Mouse (Mus musculus): ENCODE measurements at regions not wholly inside any gene's neighbourhood (a gene's known extent, or its start where the extent isn't known, plus 50 kb on each side); places are given as distances from the start of the nearest gene placed in this dataset.

DNA sequence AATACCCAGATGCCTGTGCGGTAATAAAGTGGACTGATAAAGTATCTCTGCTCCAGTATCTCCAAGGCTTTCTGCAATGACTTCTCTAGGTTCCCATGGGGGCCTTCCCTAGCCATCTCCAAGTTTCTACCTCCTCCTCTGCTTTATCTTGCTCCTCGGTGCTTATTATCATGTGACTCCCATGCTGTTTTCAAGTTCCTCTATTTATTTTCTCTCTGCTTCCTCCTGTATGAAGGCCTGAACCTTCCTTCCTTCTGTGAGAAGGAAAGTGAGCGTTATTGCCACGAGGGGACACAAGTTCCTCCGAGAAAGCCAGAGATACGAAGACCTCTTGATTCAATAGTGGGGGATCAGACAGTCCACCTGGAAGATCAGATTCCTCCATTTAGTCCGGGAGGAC is 77.4 kb upstream of the Pkdcc start:
- H3K27ac ChIP-seq (replicated peaks): no peak overlapping the region
- TF ChIP-seq EP300 (optimal IDR thresholded peaks at IDR 0.05) (no peak), CTCF (IDR thresholded peaks at IDR 0.05; ENCODE audit: low read depth) (no peak)
- no peaks in the 10 kb centered on the region for H3K4me1 ChIP-seq (replicated peaks; ENCODE audit: control insufficient read depth, insufficient read depth)
- H3K27me3 ChIP-seq (ENCODE audit: control insufficient read depth, insufficient read depth, low read length): no peaks in the 10 kb centered on the region
- no peak overlapping the region for H3K9ac ChIP-seq (ENCODE audit: low read length)
- no peak overlapping the region for H3K4me2 ChIP-seq (replicated peaks; ENCODE audit: low read depth)
- DNase-seq (ENCODE audit: low spot score) (no peak), ATAC-seq (ENCODE audit: low FRiP score, low TSS enrichment) (no peak)
- no peaks in the 10 kb centered on the region for H3K36me3 ChIP-seq (ENCODE audit: control insufficient read depth, insufficient read depth, low read length)
- no peak overlapping the region for H3K4me3 ChIP-seq (ENCODE audit: low read depth, low read length)
- H3K9me3 ChIP-seq (ENCODE audit: control insufficient read depth, low read length): no peaks in the 10 kb centered on the region
- whole genome bisulfite sequencing: 70% methylated on average over 7 of the region's 7 CpGs

- no peak overlapping the region for H3K4me3 ChIP-seq (ENCODE audit: low read depth, low read length)
- TF ChIP-seq CTCF (IDR thresholded peaks at IDR 0.05; ENCODE audit: low read depth) (no peak), EP300 (optimal IDR thresholded peaks at IDR 0.05) (no peak)
- 40% methylated on average over 11 of the region's 11 CpGs for WGBS
- H3K27ac ChIP-seq (replicated peaks): peak overlapping the region; percentile 30; the same call in 1 of the 2 replicates
- no peaks in the 10 kb centered on the region for H3K4me1 ChIP-seq (replicated peaks; ENCODE audit: control insufficient read depth, insufficient read depth)
- no peaks in the 10 kb centered on the region for H3K36me3 ChIP-seq (ENCODE audit: control insufficient read depth, insufficient read depth, low read length)
- H3K9me3 ChIP-seq (ENCODE audit: control insufficient read depth, low read length): no peaks in the 10 kb centered on the region
- DNase-seq (ENCODE audit: low spot score) (no peak), ATAC-seq (ENCODE audit: low FRiP score, low TSS enrichment) (no peak; the same call in 1 of the 2 replicates)
- H3K4me2 ChIP-seq (replicated peaks; ENCODE audit: low read depth): no peak overlapping the region
- no peak overlapping the region for H3K9ac ChIP-seq (ENCODE audit: low read length)
- H3K27me3 ChIP-seq (ENCODE audit: control insufficient read depth, insufficient read depth, low read length): no peaks in the 10 kb centered on the region
Measured at GRCm38 (mm10) chr17:83138493-83139417, 76.3 kb upstream of the Pkdcc start.

- DNase-seq (ENCODE audit: low spot score): peak; percentile 53
- Histone ChIP-seq H3K36me3 (ENCODE audit: control insufficient read depth, insufficient read depth, low read length) (no peaks in the 10 kb centered on the region), H3K4me2 (replicated peaks; ENCODE audit: low read depth) (no peak overlapping the region), H3K4me1 (replicated peaks; ENCODE audit: control insufficient read depth, insufficient read depth) (no peaks in the 10 kb centered on the region), H3K27me3 (ENCODE audit: control insufficient read depth, insufficient read depth, low read length) (no peaks in the 10 kb centered on the region), H3K9me3 (ENCODE audit: control insufficient read depth, low read length) (no peaks in the 10 kb centered on the region), H3K9ac (ENCODE audit: low read length) (no peak overlapping the region), H3K27ac (replicated peaks) (no peak overlapping the region), H3K4me3 (ENCODE audit: low read depth, low read length) (no peak overlapping the region)
- peak; percentile 85 for ATAC-seq (ENCODE audit: low FRiP score, low TSS enrichment)
- 63% methylated on average over 15 of the region's 15 CpGs for WGBS
- TF ChIP-seq CTCF (IDR thresholded peaks at IDR 0.05; ENCODE audit: low read depth) (no peak), EP300 (optimal IDR thresholded peaks at IDR 0.05) (no peak)
Measured at GRCm38 (mm10) chr17:83148371-83148929, 66.6 kb upstream of the Pkdcc start.

DNA sequence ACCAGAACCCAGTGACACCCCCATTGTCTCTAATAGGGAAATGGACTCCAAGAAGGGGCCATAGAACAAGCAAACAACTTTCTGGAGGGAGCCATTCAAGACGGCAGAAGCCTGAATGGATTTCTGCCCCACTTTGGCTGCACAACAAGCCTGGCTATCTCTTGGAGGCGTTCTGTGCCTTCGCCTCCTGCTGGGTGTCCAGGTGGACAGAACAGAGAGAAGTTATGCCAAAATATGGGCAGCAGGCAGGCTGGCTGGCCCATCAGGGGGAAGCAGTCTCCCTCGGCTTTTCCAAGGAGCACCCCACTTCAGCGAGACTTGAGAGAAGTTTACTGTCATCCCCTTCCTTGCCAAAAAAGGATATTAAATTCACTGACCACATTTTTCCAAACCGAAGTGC is 65.8 kb upstream of the Pkdcc start:
- Histone ChIP-seq H3K4me1 (replicated peaks; ENCODE audit: control insufficient read depth, insufficient read depth) (no peaks in the 10 kb centered on the region), H3K4me2 (replicated peaks; ENCODE audit: low read depth) (no peak overlapping the region), H3K9me3 (ENCODE audit: control insufficient read depth, low read length) (no peaks in the 10 kb centered on the region), H3K27ac (replicated peaks) (no peak overlapping the region), H3K9ac (ENCODE audit: low read length) (no peak overlapping the region), H3K27me3 (ENCODE audit: control insufficient read depth, insufficient read depth, low read length) (no peaks in the 10 kb centered on the region), H3K4me3 (ENCODE audit: low read depth, low read length) (no peak overlapping the region), H3K36me3 (ENCODE audit: control insufficient read depth, insufficient read depth, low read length) (no peaks in the 10 kb centered on the region)
- DNase-seq (ENCODE audit: low spot score) (no peak), ATAC-seq (ENCODE audit: low FRiP score, low TSS enrichment) (no peak)
- TF ChIP-seq CTCF (IDR thresholded peaks at IDR 0.05; ENCODE audit: low read depth) (no peak), EP300 (optimal IDR thresholded peaks at IDR 0.05) (no peak)
- 75% methylated on average over 6 of the region's 6 CpGs for WGBS

GRCm38 (mm10) chr17:83155106-83155505 is 60.0 kb upstream of the Pkdcc start:
- Histone ChIP-seq H3K27me3 (ENCODE audit: control insufficient read depth, insufficient read depth, low read length) (no peaks in the 10 kb centered on the region), H3K4me2 (replicated peaks; ENCODE audit: low read depth) (no peak overlapping the region), H3K27ac (replicated peaks) (no peak overlapping the region), H3K4me3 (ENCODE audit: low read depth, low read length) (no peak overlapping the region), H3K4me1 (replicated peaks; ENCODE audit: control insufficient read depth, insufficient read depth) (no peaks in the 10 kb centered on the region), H3K9me3 (ENCODE audit: control insufficient read depth, low read length) (no peaks in the 10 kb centered on the region), H3K36me3 (ENCODE audit: control insufficient read depth, insufficient read depth, low read length) (no peaks in the 10 kb centered on the region), H3K9ac (ENCODE audit: low read length) (no peak overlapping the region)
- no peak for TF ChIP-seq EP300 (optimal IDR thresholded peaks at IDR 0.05)
- 91% methylated on average over 4 of the region's 4 CpGs for WGBS
- DNase-seq (ENCODE audit: low spot score) (no peak), ATAC-seq (ENCODE audit: low FRiP score, low TSS enrichment) (no peak)

DNA sequence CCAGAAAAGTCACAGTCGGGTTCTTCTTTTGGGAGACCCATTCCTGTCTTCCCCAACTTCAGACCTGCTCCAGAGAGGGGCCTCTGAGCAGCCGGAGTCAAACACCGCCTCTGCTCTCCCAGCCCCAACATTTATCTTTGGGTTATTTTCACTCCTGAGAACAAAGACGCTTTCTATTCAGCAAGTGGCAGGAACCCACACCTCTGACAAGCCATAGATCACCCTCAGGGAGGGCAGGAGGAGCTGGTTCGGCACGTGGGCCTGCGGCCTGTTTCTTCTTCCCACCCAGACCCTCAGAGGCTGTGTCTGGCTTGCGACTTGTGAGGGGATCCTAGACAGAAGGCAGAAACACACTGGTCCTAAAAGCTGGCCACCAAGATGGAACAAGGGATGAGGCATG is 58.4 kb upstream of the Pkdcc start:
- Histone ChIP-seq H3K27ac (replicated peaks) (no peak overlapping the region), H3K9ac (ENCODE audit: low read length) (no peak overlapping the region)

More for the DNA sequence above, 58.4 kb upstream of the Pkdcc start:
- Histone ChIP-seq H3K27me3 (ENCODE audit: control insufficient read depth, insufficient read depth, low read length) (no peaks in the 10 kb centered on the region), H3K9me3 (ENCODE audit: control insufficient read depth, low read length) (no peaks in the 10 kb centered on the region), H3K4me1 (replicated peaks; ENCODE audit: control insufficient read depth, insufficient read depth) (no peaks in the 10 kb centered on the region; the same call in 1 of the 2 replicates), H3K36me3 (ENCODE audit: control insufficient read depth, insufficient read depth, low read length) (no peaks in the 10 kb centered on the region), H3K4me2 (replicated peaks; ENCODE audit: low read depth) (no peak overlapping the region), H3K4me3 (ENCODE audit: low read depth, low read length) (no peak overlapping the region)
- DNase-seq (ENCODE audit: low spot score): no peak
- 29% methylated on average over 8 of the region's 8 CpGs for WGBS
- TF ChIP-seq CTCF (IDR thresholded peaks at IDR 0.05; ENCODE audit: low read depth) (no peak), EP300 (optimal IDR thresholded peaks at IDR 0.05) (no peak)
- no peak for ATAC-seq (ENCODE audit: low FRiP score, low TSS enrichment)

Measured in stomach, postnatal 0 days (tissue).